Mouse (Mus musculus): ENCODE data around the gene Vopp1. TPM values are rescaled to one million over a fixed set of nuclear protein-coding genes. Genes with fewer than 3 reads are reported as not detected.

Gene Vopp1
- total RNA-seq, 2 experiments from 2014 or later = 14.1 to 15.8 TPM

GRCm38 (mm10) chr6:57784251-57784650, 40.7 kb downstream of the Vopp1 start:
- DNase-seq = no peak

- DNase-seq = no peak
Measured at GRCm38 (mm10) chr6:57782658-57783057, 42.3 kb downstream of the Vopp1 start.

- DNase-seq = no peak
Measured at GRCm38 (mm10) chr6:57780359-57780758, 44.6 kb downstream of the Vopp1 start.

GRCm38 (mm10) chr6:57773792-57774191, 51.2 kb downstream of the Vopp1 start:
- DNase-seq = no peak

- DNase-seq = no peak
Measured at GRCm38 (mm10) chr6:57770467-57771190, 54.3 kb downstream of the Vopp1 start.

- DNase-seq = no peak
Measured at GRCm38 (mm10) chr6:57768948-57769525, 55.9 kb downstream of the Vopp1 start.

- DNase-seq = no peak
Measured at GRCm38 (mm10) chr6:57767112-57767868, 57.7 kb downstream of the Vopp1 start.

- DNase-seq = no peak
Measured at GRCm38 (mm10) chr6:57766287-57766686, 58.7 kb downstream of the Vopp1 start.

- DNase-seq = peak; percentile 8 to 11
Measured at GRCm38 (mm10) chr6:57765095-57765878, 59.7 kb downstream of the Vopp1 start.

GRCm38 (mm10) chr6:57763054-57763453, 61.9 kb downstream of the Vopp1 start:
- DNase-seq = no peak

GRCm38 (mm10) chr6:57753962-57754759, 70.8 kb downstream of the Vopp1 start:
- DNase-seq = no peak

- DNase-seq = no peak
Measured at GRCm38 (mm10) chr6:57745748-57746129, 79.2 kb downstream of the Vopp1 start.

GRCm38 (mm10) chr6:57744974-57745747, 79.8 kb downstream of the Vopp1 start:
- no peak for DNase-seq

- no peak for DNase-seq
Measured at GRCm38 (mm10) chr6:57744123-57744522, 80.8 kb downstream of the Vopp1 start.

- peak; percentile 9 to 36 for DNase-seq
Measured at GRCm38 (mm10) chr6:57743333-57743732, 81.6 kb downstream of the Vopp1 start.

- DNase-seq = no peak
Measured at GRCm38 (mm10) chr6:57742749-57743148, 82.2 kb downstream of the Vopp1 start.

GRCm38 (mm10) chr6:57721347-57721746, 103.6 kb downstream of the Vopp1 start:
- no peak for DNase-seq

GRCm38 (mm10) chr6:57711726-57712125, 113.2 kb downstream of the Vopp1 start:
- no peak for DNase-seq

- DNase-seq = no peak
Measured at GRCm38 (mm10) chr6:57706721-57707120, 118.2 kb downstream of the Vopp1 start.

GRCm38 (mm10) chr6:57703703-57704102, 121.3 kb downstream of the Vopp1 start:
- no peak for DNase-seq

Measured in adrenal gland, postnatal 36 days (tissue).